Mouse (Mus musculus): ENCODE results near the gene Fat3. TPM values are rescaled to one million over a fixed set of nuclear protein-coding genes. Genes with fewer than 3 reads are reported as not detected.

Fat3 gene
- polyA plus RNA-seq, 1 experiment from 2014 or later = 10.2 TPM

- WGBS = 86% methylated on average over 5 of the region's 5 CpGs
- no peaks in the 10 kb centered on the region for H3K27me3 ChIP-seq (replicated peaks)
- no peaks in the 10 kb centered on the region for H3K9me3 ChIP-seq (replicated peaks)
- H3K4me2 ChIP-seq = no peak overlapping the region
- no peaks in the 10 kb centered on the region for H3K4me1 ChIP-seq
- H3K9ac ChIP-seq (replicated peaks) = no peak overlapping the region
- H3K36me3 ChIP-seq = no peaks in the 10 kb centered on the region
- no peak overlapping the region for H3K27ac ChIP-seq (replicated peaks)
- no peak for ATAC-seq (ENCODE audit: low FRiP score)
- H3K4me3 ChIP-seq (replicated peaks) = no peak overlapping the region
These were observed 573.6 kb downstream of the Fat3 start for GRCm38 (mm10) chr9:15927378-15928083.

DNA sequence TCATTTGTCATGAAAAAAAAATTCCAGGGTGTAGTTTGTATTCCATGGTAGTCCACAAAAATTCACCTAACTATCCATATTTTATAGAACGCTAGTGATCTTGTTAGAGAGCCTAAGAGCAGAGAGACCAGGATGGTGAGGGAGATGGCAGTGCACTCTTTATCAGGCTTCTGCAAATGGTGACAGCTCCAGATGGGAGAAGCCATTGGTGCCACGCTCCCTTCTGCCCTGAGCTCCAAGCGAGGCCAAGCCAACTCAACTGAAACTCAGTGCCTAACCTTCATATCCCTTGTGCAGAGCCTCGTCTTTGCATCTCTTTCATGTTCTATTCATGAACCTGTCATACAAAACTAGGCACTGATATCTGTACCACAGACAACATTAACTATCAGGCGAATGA lies 575.8 kb downstream of the Fat3 start:
- Histone ChIP-seq H3K4me2 (no peak overlapping the region), H3K4me1 (no peaks in the 10 kb centered on the region), H3K36me3 (no peaks in the 10 kb centered on the region), H3K27me3 (replicated peaks) (no peaks in the 10 kb centered on the region), H3K9me3 (replicated peaks) (no peaks in the 10 kb centered on the region), H3K4me3 (replicated peaks) (no peak overlapping the region), H3K27ac (replicated peaks) (no peak overlapping the region), H3K9ac (replicated peaks) (no peak overlapping the region)
- 91% methylated on average over 5 of the region's 5 CpGs for whole genome bisulfite sequencing
- no peak for ATAC-seq (ENCODE audit: low FRiP score)

- Histone ChIP-seq H3K4me2 (no peak overlapping the region), H3K9ac (replicated peaks) (no peak overlapping the region), H3K9me3 (replicated peaks) (no peaks in the 10 kb centered on the region), H3K36me3 (peaks cover 11% of the 10 kb centered on the region; the same call in 1 of the 2 replicates), H3K27ac (replicated peaks) (no peak overlapping the region), H3K27me3 (replicated peaks) (no peaks in the 10 kb centered on the region), H3K4me3 (replicated peaks) (no peak overlapping the region), H3K4me1 (no peaks in the 10 kb centered on the region)
- WGBS = 64% methylated on average over 4 of the region's 4 CpGs
- ATAC-seq (ENCODE audit: low FRiP score) = no peak
These were observed 580.8 kb downstream of the Fat3 start for GRCm38 (mm10) chr9:15920271-15920670.

DNA sequence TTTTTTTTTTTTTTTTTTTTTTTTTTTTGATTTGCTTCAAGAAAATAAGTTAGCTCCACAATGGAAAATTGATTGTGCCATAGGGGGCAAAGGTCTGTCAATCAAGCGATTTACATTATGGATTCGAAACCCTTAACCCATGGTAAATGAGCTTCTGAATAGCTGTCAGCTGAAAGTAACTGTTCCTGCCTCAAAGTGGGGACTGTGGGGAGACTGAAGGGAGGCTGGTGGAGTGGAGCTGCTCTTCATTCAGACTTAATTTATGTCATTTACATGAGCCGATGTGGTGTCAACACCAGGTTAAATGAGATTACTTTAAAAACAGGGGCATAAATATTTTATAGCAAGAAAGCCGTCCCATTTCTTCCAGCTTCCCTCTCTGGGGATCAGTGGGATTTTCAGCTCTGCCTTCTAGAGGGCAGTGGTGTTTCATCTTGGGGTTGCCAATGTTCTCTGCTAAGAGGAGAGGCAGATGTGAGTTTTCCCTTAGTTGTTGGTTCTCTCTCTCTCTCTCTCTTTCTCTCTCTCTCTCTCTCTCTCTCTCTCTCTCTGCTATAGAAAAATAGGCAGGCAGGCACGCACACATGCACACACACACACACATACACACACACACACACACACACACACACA lies 581.6 kb downstream of the Fat3 start:
- ATAC-seq (ENCODE audit: low FRiP score) = 0 out of 2 replicates have a peak, but pooled peaks have one; percentile 56
- WGBS = 40% methylated on average over 5 of the region's 5 CpGs
- H3K27me3 ChIP-seq (replicated peaks) = no peaks in the 10 kb centered on the region
- no peak overlapping the region for H3K27ac ChIP-seq (replicated peaks)
- no peaks in the 10 kb centered on the region for H3K9me3 ChIP-seq (replicated peaks)
- H3K4me3 ChIP-seq (replicated peaks) = no peak overlapping the region
- H3K4me1 ChIP-seq = no peaks in the 10 kb centered on the region
- H3K4me2 ChIP-seq = no peak overlapping the region
- peaks cover 17% of the 10 kb centered on the region for H3K36me3 ChIP-seq
- no peak overlapping the region for H3K9ac ChIP-seq (replicated peaks)

DNA sequence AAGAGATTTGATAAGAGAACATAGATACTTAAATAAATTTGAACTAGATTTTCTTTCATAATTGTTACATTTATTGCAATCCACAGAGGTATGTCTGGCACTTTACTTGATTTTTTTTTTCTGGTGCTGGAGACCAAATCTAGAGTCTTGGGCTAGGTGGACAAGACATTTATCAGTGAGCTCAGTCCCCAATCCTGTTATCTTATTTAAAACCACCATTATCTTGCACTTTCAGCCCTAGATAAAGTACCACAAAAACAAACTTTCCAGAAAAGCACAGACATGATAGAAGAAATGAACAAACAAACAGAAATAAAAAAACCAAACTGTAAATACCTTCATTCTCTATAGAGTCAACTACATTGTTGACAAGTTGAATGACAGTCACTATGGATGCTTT lies 584.5 kb downstream of the Fat3 start:
- no peak overlapping the region for H3K9ac ChIP-seq (replicated peaks)
- H3K36me3 ChIP-seq = peaks cover 17% of the 10 kb centered on the region
- no peaks in the 10 kb centered on the region for H3K9me3 ChIP-seq (replicated peaks)
- no peaks in the 10 kb centered on the region for H3K4me1 ChIP-seq
- no peak overlapping the region for H3K27ac ChIP-seq (replicated peaks)
- no peaks in the 10 kb centered on the region for H3K27me3 ChIP-seq (replicated peaks)
- ATAC-seq (ENCODE audit: low FRiP score) = no peak
- H3K4me3 ChIP-seq (replicated peaks) = no peak overlapping the region
- no peak overlapping the region for H3K4me2 ChIP-seq

DNA sequence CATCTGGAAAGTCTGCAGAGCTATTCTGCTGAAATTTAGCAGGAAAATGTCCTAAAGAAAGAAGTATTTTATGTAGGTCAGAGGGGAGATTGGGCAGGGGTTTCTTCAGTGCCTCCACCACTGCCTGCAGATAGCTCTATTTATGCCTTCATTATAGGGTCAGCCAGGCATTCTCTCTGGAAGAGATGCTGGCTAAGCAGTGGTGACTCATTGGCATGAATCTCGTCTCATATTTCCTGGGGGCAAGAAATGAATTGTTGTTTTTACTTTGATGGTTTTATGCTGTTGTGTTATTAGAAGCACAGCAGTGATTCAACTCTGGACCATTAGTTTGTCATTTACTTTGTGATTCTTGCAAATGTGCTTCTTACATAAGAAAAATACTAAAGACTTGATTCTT lies 588.4 kb downstream of the Fat3 start:
- ATAC-seq (ENCODE audit: low FRiP score) = no peak
- no peak overlapping the region for H3K9ac ChIP-seq (replicated peaks)
- no peaks in the 10 kb centered on the region for H3K27me3 ChIP-seq (replicated peaks)
- no peak overlapping the region for H3K4me3 ChIP-seq (replicated peaks)
- peaks cover 10% of the 10 kb centered on the region for H3K36me3 ChIP-seq
- H3K27ac ChIP-seq (replicated peaks) = no peak overlapping the region
- H3K9me3 ChIP-seq (replicated peaks) = no peaks in the 10 kb centered on the region
- 28% methylated on average over 1 of the region's 1 CpGs for WGBS
- no peaks in the 10 kb centered on the region for H3K4me1 ChIP-seq
- no peak overlapping the region for H3K4me2 ChIP-seq

- Histone ChIP-seq H3K9ac (replicated peaks) (no peak overlapping the region), H3K4me2 (no peak overlapping the region), H3K27ac (replicated peaks) (no peak overlapping the region), H3K36me3 (no peaks in the 10 kb centered on the region; the same call in 1 of the 2 replicates), H3K27me3 (replicated peaks) (no peaks in the 10 kb centered on the region), H3K4me3 (replicated peaks) (no peak overlapping the region), H3K4me1 (no peaks in the 10 kb centered on the region), H3K9me3 (replicated peaks) (no peaks in the 10 kb centered on the region)
- 78% methylated on average over 2 of the region's 2 CpGs for WGBS
- ATAC-seq (ENCODE audit: low FRiP score) = no peak
These were observed 591.5 kb downstream of the Fat3 start for GRCm38 (mm10) chr9:15909397-15910113.

- no peak overlapping the region for H3K9ac ChIP-seq (replicated peaks)
- WGBS = 29% methylated on average over 9 of the region's 9 CpGs
- no peak overlapping the region for H3K27ac ChIP-seq (replicated peaks)
- peaks cover 4% of the 10 kb centered on the region; the same call in 1 of the 2 replicates for H3K4me1 ChIP-seq
- ATAC-seq (ENCODE audit: low FRiP score) = no peak
- no peaks in the 10 kb centered on the region for H3K9me3 ChIP-seq (replicated peaks)
- no peak overlapping the region for H3K4me3 ChIP-seq (replicated peaks)
- H3K4me2 ChIP-seq = peak overlapping the region; percentile 11; the same call in 1 of the 2 replicates
- no peaks in the 10 kb centered on the region for H3K27me3 ChIP-seq (replicated peaks)
- H3K36me3 ChIP-seq = no peaks in the 10 kb centered on the region
These were observed 596.9 kb downstream of the Fat3 start for GRCm38 (mm10) chr9:15903948-15904750.

GRCm38 (mm10) chr9:15898112-15898511 lies 603.0 kb downstream of the Fat3 start:
- H3K36me3 ChIP-seq = no peaks in the 10 kb centered on the region
- no peak overlapping the region for H3K4me2 ChIP-seq
- H3K27ac ChIP-seq (replicated peaks) = no peak overlapping the region
- WGBS = 25% methylated on average over 2 of the region's 2 CpGs
- H3K9me3 ChIP-seq (replicated peaks) = no peaks in the 10 kb centered on the region
- no peaks in the 10 kb centered on the region for H3K4me1 ChIP-seq
- ATAC-seq (ENCODE audit: low FRiP score) = no peak
- no peaks in the 10 kb centered on the region for H3K27me3 ChIP-seq (replicated peaks)
- H3K4me3 ChIP-seq (replicated peaks) = no peak overlapping the region
- H3K9ac ChIP-seq (replicated peaks) = no peak overlapping the region

DNA sequence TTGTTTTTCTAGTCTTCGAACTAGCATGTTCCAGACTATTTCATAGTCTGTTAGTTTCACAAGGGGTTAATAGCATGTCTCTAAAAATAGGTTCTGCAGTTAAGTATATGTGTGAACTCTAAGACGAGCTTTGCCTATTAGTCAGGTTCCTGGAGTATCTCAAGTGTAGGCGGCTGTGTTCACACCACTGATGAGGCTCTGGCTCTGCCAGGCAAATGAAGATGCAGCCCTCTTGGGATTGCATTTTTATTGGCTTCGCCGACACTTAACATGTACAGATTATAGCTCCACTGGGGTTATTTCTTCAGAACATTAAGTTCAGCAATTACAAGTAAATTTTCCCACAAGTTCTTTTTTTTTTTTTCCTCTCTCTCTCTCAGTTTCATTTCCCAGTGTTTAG lies 614.3 kb downstream of the Fat3 start:
- H3K9ac ChIP-seq (replicated peaks) = no peak overlapping the region
- no peak overlapping the region for H3K4me3 ChIP-seq (replicated peaks)
- peaks cover 3% of the 10 kb centered on the region for H3K4me1 ChIP-seq
- H3K9me3 ChIP-seq (replicated peaks) = no peaks in the 10 kb centered on the region
- WGBS = 46% methylated on average over 5 of the region's 5 CpGs
- no peaks in the 10 kb centered on the region for H3K27me3 ChIP-seq (replicated peaks)
- H3K4me2 ChIP-seq = no peak overlapping the region
- peak; percentile 79; the same call in 1 of the 2 replicates for ATAC-seq (ENCODE audit: low FRiP score)
- no peaks in the 10 kb centered on the region for H3K36me3 ChIP-seq
- H3K27ac ChIP-seq (replicated peaks) = no peak overlapping the region

- no peaks in the 10 kb centered on the region for H3K27me3 ChIP-seq (replicated peaks)
- H3K9me3 ChIP-seq (replicated peaks) = no peaks in the 10 kb centered on the region
- H3K9ac ChIP-seq (replicated peaks) = no peak overlapping the region
- H3K4me1 ChIP-seq = no peaks in the 10 kb centered on the region
- H3K36me3 ChIP-seq = no peaks in the 10 kb centered on the region
- ATAC-seq (ENCODE audit: low FRiP score) = no peak
- H3K4me2 ChIP-seq = no peak overlapping the region
- no peak overlapping the region for H3K27ac ChIP-seq (replicated peaks)
- no peak overlapping the region for H3K4me3 ChIP-seq (replicated peaks)
These were observed 620.3 kb downstream of the Fat3 start for GRCm38 (mm10) chr9:15880754-15881153.

Data from neural tube, embryonic 15.5 days (tissue).